Mouse (Mus musculus): ENCODE data around the gene Gm43517.

Gene Gm43517

GRCm38 (mm10) chr12:49386081-49386805 lies 1.3 kb downstream of the Gm43517 start:
- no peak for DNase-seq

- DNase-seq, result no peak
Measured at GRCm38 (mm10) chr12:49387856-49388598, 3.1 kb downstream of the Gm43517 start.

- DNase-seq, result no peak
Measured at GRCm38 (mm10) chr12:49389666-49390065, 4.7 kb downstream of the Gm43517 start.

- no peak for DNase-seq
Measured at GRCm38 (mm10) chr12:49390257-49390656, 5.3 kb downstream of the Gm43517 start.

GRCm38 (mm10) chr12:49390926-49391304 lies 5.9 kb downstream of the Gm43517 start:
- DNase-seq, result no peak

- no peak for DNase-seq
Measured at GRCm38 (mm10) chr12:49391305-49392040, 6.5 kb downstream of the Gm43517 start.

GRCm38 (mm10) chr12:49392041-49392390 lies 7.0 kb downstream of the Gm43517 start:
- DNase-seq, result no peak

- DNase-seq, result no peak
Measured at GRCm38 (mm10) chr12:49392876-49393275, 7.9 kb downstream of the Gm43517 start.

- no peak for DNase-seq
Measured at GRCm38 (mm10) chr12:49393639-49394038, 8.7 kb downstream of the Gm43517 start.

GRCm38 (mm10) chr12:49394181-49394580 lies 9.2 kb downstream of the Gm43517 start:
- DNase-seq, result no peak

GRCm38 (mm10) chr12:49394836-49395235 lies 9.9 kb downstream of the Gm43517 start:
- no peak for DNase-seq

- DNase-seq, result no peak
Measured at GRCm38 (mm10) chr12:49395969-49396368, 11.0 kb downstream of the Gm43517 start.

GRCm38 (mm10) chr12:49396776-49397175 lies 11.8 kb downstream of the Gm43517 start:
- DNase-seq, result no peak

GRCm38 (mm10) chr12:49397443-49398162 lies 12.6 kb downstream of the Gm43517 start:
- no peak for DNase-seq

GRCm38 (mm10) chr12:49398163-49398540 lies 13.2 kb downstream of the Gm43517 start:
- no peak for DNase-seq

GRCm38 (mm10) chr12:49398636-49399035 lies 13.7 kb downstream of the Gm43517 start:
- DNase-seq, result no peak

- no peak for DNase-seq
Measured at GRCm38 (mm10) chr12:49399611-49400010, 14.6 kb downstream of the Gm43517 start.

GRCm38 (mm10) chr12:49400036-49400852 lies 15.3 kb downstream of the Gm43517 start:
- DNase-seq, result no peak

- no peak for DNase-seq
Measured at GRCm38 (mm10) chr12:49400853-49401118, 15.8 kb downstream of the Gm43517 start.

- no peak for DNase-seq
Measured at GRCm38 (mm10) chr12:49401119-49401795, 16.3 kb downstream of the Gm43517 start.

- no peak for DNase-seq
Measured at GRCm38 (mm10) chr12:49401796-49402130, 16.8 kb downstream of the Gm43517 start.

- no peak for DNase-seq
Measured at GRCm38 (mm10) chr12:49409833-49410232, 24.9 kb downstream of the Gm43517 start.
